ENCODE assay signal across 10 mouse cellular contexts in genomic region chrX:163848510-163849199, GRCm38 (mm10).
DNase-seq lines count a peak whose midpoint lies in the region; ATAC-seq and TF ChIP-seq lines count a peak whose summit lies in the region.
"Had no signal": no experiment of that assay in that cellular context is flagged by ENCODE, and none has a peak within 500 bp of the region (broad histone marks: within the 10 kb centered on the region; RNA-seq: fewer than 3 reads in every experiment).

No protein-coding gene starts in this region.

- no peaks in the 10 kb centered on the region for H3K36me3 ChIP-seq in lung, postnatal 0 days (ENCODE audit: insufficient read depth, low read length)
- H3K36me3 ChIP-seq: kidney, embryonic 15.5 days had no signal

- no peak for TF ChIP-seq EP300 in lung, postnatal 0 days (IDR thresholded peaks at IDR 0.05)

- no peak for TF ChIP-seq CTCF in lung, postnatal 0 days (IDR thresholded peaks at IDR 0.05)
- TF ChIP-seq CTCF in lung, adult 2 months (IDR thresholded peaks at IDR 0.05; ENCODE audit: insufficient read depth, low read length): no peak

- no peak overlapping the region for H3K27ac ChIP-seq in lung, postnatal 0 days (ENCODE audit: low read length)
- H3K27ac ChIP-seq: kidney, embryonic 15.5 days had no signal

- no peak for ATAC-seq in lung, postnatal 0 days

- H3K9me3 ChIP-seq in lung, postnatal 0 days (ENCODE audit: low read length): no peaks in the 10 kb centered on the region
- H3K9me3 ChIP-seq: kidney, embryonic 15.5 days had no signal

- H3K4me2 ChIP-seq in lung, postnatal 0 days (replicated peaks; ENCODE audit: low read depth, low read length): no peak overlapping the region
- H3K4me2 ChIP-seq: kidney, embryonic 15.5 days had no signal

- 39% methylated on average over 8 of the region's 8 CpGs for WGBS in lung, postnatal 0 days
- WGBS in lung, adult 2 months: 47% methylated on average over 8 of the region's 8 CpGs

- no peaks in the 10 kb centered on the region for H3K4me1 ChIP-seq in lung, postnatal 0 days (ENCODE audit: insufficient read depth, low read depth, low read length)
- no peaks in the 10 kb centered on the region for H3K4me1 ChIP-seq in lung, adult 2 months (ENCODE audit: control insufficient read depth, insufficient read depth, low read length)
- H3K4me1 ChIP-seq: kidney, embryonic 15.5 days had no signal

- no peak overlapping the region for H3K9ac ChIP-seq in lung, postnatal 0 days (replicated peaks; ENCODE audit: low read depth)
- H3K9ac ChIP-seq: kidney, embryonic 15.5 days had no signal

- no peaks in the 10 kb centered on the region for H3K27me3 ChIP-seq in lung, postnatal 0 days (replicated peaks; ENCODE audit: insufficient read depth, low read length)

- peak; percentile 23 for DNase-seq in lung, postnatal 0 days (ENCODE audit: low spot score)
- no peak for DNase-seq in lung, adult 2 months
- peak; percentile 85 for DNase-seq in brain, adult 2 months (ENCODE audit: low read depth, low spot score)
- DNase-seq in cerebellum, postnatal 36 days: peak; percentile 61 to 68
- peak; percentile 17 to 30 for DNase-seq in right cerebral cortex, postnatal 10 days (ENCODE audit: low spot score in 2 of 2)
- DNase-seq in gastrocnemius, postnatal 4 days (ENCODE audit: low spot score in 2 of 2): no peak
- DNase-seq in thymus, postnatal 25 days: no peak
- no peak for DNase-seq in liver
- DNase-seq: heart, adult 11 months had no signal

- TF ChIP-seq POLR2A in lung, adult 2 months (IDR thresholded peaks at IDR 0.05; ENCODE audit: borderline replicate concordance, extremely low read depth, low read depth, low read length): no peak

- H3K4me3 ChIP-seq in lung, postnatal 0 days (ENCODE audit: low read depth, low read length): no peak overlapping the region
- no peak overlapping the region for H3K4me3 ChIP-seq in lung, adult 2 months (replicated peaks; ENCODE audit: extremely low read depth, low read depth, low read length)
- H3K4me3 ChIP-seq: kidney, embryonic 15.5 days had no signal

Comparison
In these comparisons a context has a peak if more than half of its experiments do, and no peak if none do; other contexts are left out.
1. DNase-seq: peak in lung, postnatal 0 days (single experiment), brain, adult 2 months (single experiment), cerebellum, postnatal 36 days (2 of 2) and right cerebral cortex, postnatal 10 days (2 of 2); none in lung, adult 2 months (single experiment), gastrocnemius, postnatal 4 days (0 of 2), thymus, postnatal 25 days (single experiment) and liver (single experiment).